Mouse (Mus musculus): ENCODE measurements around the gene Actl6a. TPM values are rescaled to one million over a fixed set of nuclear protein-coding genes. Genes with fewer than 3 reads are reported as not detected.

The Actl6a gene
- polyA plus RNA-seq (2012; fragmentation: generic; extraction: Trizol) = 10 to 100 TPM; 16.3 to 29.1 TPM

GRCm38 (mm10) chr3:32705647-32706348, at the start of gene Actl6a:
TSS of gene Actl6a (plus strand) at chr3:32706298.

GRCm38 (mm10) chr3:32736244-32737171, 30.4 kb downstream of the Actl6a start, which contains the start of gene Ndufb5:
TSS of gene Ndufb5 (plus strand) at chr3:32736990.

GRCm38 (mm10) chr3:32737172-32737655, 31.1 kb downstream of the Actl6a start, which contains the start of gene Mrpl47:
TSS of gene Mrpl47 (minus strand) at chr3:32737605.

Other genes starting within 250 kb of the Actl6a start
- gene Kcnmb3, start 214.1 kb upstream of the Actl6a start, polyA plus RNA-seq (2012; fragmentation: generic; extraction: Trizol) = not detected
- gene Zfp639, start 196.0 kb upstream of the Actl6a start, polyA plus RNA-seq (2012; fragmentation: generic; extraction: Trizol) = 10 to 100 TPM in 1 of 2 experiments, 1 to 10 TPM in 1; 2.2 to 14.6 TPM
- 10 to 100 TPM in 1 of 2 experiments, 1 to 10 TPM in 1; 1.1 to 11.0 TPM for gene Mfn1, start 176.8 kb upstream of the Actl6a start, polyA plus RNA-seq (2012; fragmentation: generic; extraction: Trizol)
- 1 to 10 TPM; 8.2 to 8.4 TPM for gene Gnb4, start 89.7 kb upstream of the Actl6a start, polyA plus RNA-seq (2012; fragmentation: generic; extraction: Trizol)
- gene Ndufb5, start 30.7 kb downstream of the Actl6a start, polyA plus RNA-seq (2012; fragmentation: generic; extraction: Trizol) = 100 to 1,000 TPM; 104 to 174 TPM
- gene Mrpl47, start 31.3 kb downstream of the Actl6a start, polyA plus RNA-seq (2012; fragmentation: generic; extraction: Trizol) = 1 to 10 TPM; 1.2 to 8.2 TPM
- under 1 TPM; 0.02 to 0.12 TPM for gene Usp13, start 111.2 kb downstream of the Actl6a start, polyA plus RNA-seq (2012; fragmentation: generic; extraction: Trizol)